Mouse (Mus musculus): ENCODE results near the gene Sap18b. TPM values are rescaled to one million over a fixed set of nuclear protein-coding genes. Genes with fewer than 3 reads are reported as not detected.

Sap18b gene
- polyA plus RNA-seq, 1 experiment, result 75.9 TPM

DNA sequence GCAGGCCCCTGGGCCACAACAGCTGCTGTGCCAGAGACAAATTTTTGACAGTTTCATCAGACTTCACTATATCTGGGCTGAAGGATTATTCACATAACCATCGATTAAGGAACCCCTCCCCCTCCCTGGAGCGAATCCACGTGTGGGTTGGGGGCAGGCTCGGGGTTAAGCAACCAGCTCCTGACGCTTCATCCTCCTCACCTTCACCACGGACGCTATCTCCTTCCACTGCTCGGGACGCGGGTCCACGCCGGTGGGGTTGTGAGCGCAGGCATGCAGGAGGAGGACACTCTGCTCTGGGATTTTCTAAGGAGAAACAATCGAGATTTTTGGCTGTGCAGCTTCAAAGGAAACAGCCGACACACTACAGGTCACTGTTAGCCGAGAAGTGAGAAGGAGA lies 46.5 kb downstream of the Sap18b start:
- DNase-seq (ENCODE audit: extremely low spot score in 1 of 2, low spot score in 1 of 2), result no peak

- no peak for DNase-seq (ENCODE audit: extremely low spot score in 1 of 2, low spot score in 1 of 2)
These were observed 50.1 kb downstream of the Sap18b start for GRCm38 (mm10) chr8:95875270-95875669.

Other genes with a start within 250 kb of the Sap18b start
- 0.10 and 0.15 TPM in 2 replicates for gene Prss54, start 249.0 kb upstream of the Sap18b start, polyA plus RNA-seq (2012; rRNA removed)
- gene Gins3, start 191.9 kb upstream of the Sap18b start, polyA plus RNA-seq (2012; rRNA removed), result 2.6 and 2.7 TPM in 2 replicates
- gene Ndrg4, start 148.4 kb upstream of the Sap18b start, polyA plus RNA-seq (2012; rRNA removed), result 2,429 and 2,489 TPM in 2 replicates
- 27.7 and 35.3 TPM in 2 replicates for gene Setd6, start 109.5 kb upstream of the Sap18b start, polyA plus RNA-seq (2012; rRNA removed)
- gene Cnot1, start 17.9 kb upstream of the Sap18b start, polyA plus RNA-seq (2012; rRNA removed), result 62.9 and 64.7 TPM in 2 replicates
- gene Slc38a7, start 28.2 kb downstream of the Sap18b start, polyA plus RNA-seq (2012; rRNA removed), result 27.6 and 28.9 TPM in 2 replicates
- gene Got2, start 63.2 kb downstream of the Sap18b start, polyA plus RNA-seq (2012; rRNA removed), result 202 and 213 TPM in 2 replicates

Measured in frontal cortex, adult 2 months (tissue).